Mouse (Mus musculus) c-Kit-positive CD71-positive TER-119-negative erythroid progenitor cells, embryonic 14.5 days (primary cell): Measurements from ENCODE around the gene Ssb.

Experiments used
- DNase-seq: peaks from one replicate; pipeline ENCODE4 v3.0.0-alpha.2; 2013; ENCODE audit warnings: low read depth

The Ssb gene

GRCm38 (mm10) chr2:69861485-69862091 lies at the start of gene Ssb:
Gene Ssb, plus strand, starts transcription at chr2:69861562.
- peak; percentile 90 for DNase-seq

- DNase-seq, result peak; percentile 61
Measured at GRCm38 (mm10) chr2:69816575-69816974, 44.8 kb upstream of the Ssb start.

- peak; percentile 72 for DNase-seq
Measured at GRCm38 (mm10) chr2:69818350-69819085, 42.8 kb upstream of the Ssb start.

- DNase-seq, result no peak
Measured at GRCm38 (mm10) chr2:69820201-69820600, 41.2 kb upstream of the Ssb start.

GRCm38 (mm10) chr2:69821711-69822110 lies 39.7 kb upstream of the Ssb start, which contains the start of gene Klhl23:
Gene Klhl23, plus strand, starts transcription at chr2:69821944.
- DNase-seq, result no peak

- DNase-seq, result no peak
Measured at GRCm38 (mm10) chr2:69822361-69823128, 38.8 kb upstream of the Ssb start.

GRCm38 (mm10) chr2:69823129-69823677 lies 38.2 kb upstream of the Ssb start:
- no peak for DNase-seq

GRCm38 (mm10) chr2:69825898-69826297 lies 35.5 kb upstream of the Ssb start:
- no peak for DNase-seq

- DNase-seq, result no peak
Measured at GRCm38 (mm10) chr2:69826380-69826779, 35.0 kb upstream of the Ssb start.

- DNase-seq, result no peak
Measured at GRCm38 (mm10) chr2:69828031-69828430, 33.3 kb upstream of the Ssb start.

GRCm38 (mm10) chr2:69829680-69830079 lies 31.7 kb upstream of the Ssb start:
- no peak for DNase-seq

- no peak for DNase-seq
Measured at GRCm38 (mm10) chr2:69830116-69830515, 31.2 kb upstream of the Ssb start.

GRCm38 (mm10) chr2:69837244-69837967 lies 24.0 kb upstream of the Ssb start:
- DNase-seq, result no peak

GRCm38 (mm10) chr2:69837996-69838395 lies 23.4 kb upstream of the Ssb start:
- DNase-seq, result no peak

- DNase-seq, result no peak
Measured at GRCm38 (mm10) chr2:69838707-69839106, 22.7 kb upstream of the Ssb start.

- no peak for DNase-seq
Measured at GRCm38 (mm10) chr2:69840261-69840660, 21.1 kb upstream of the Ssb start.

- no peak for DNase-seq
Measured at GRCm38 (mm10) chr2:69849215-69849614, 12.1 kb upstream of the Ssb start.

- peak; percentile 48 for DNase-seq
Measured at GRCm38 (mm10) chr2:69851427-69852058, 9.8 kb upstream of the Ssb start.

- peak; percentile 43 for DNase-seq
Measured at GRCm38 (mm10) chr2:69856392-69856791, 5.0 kb upstream of the Ssb start.

GRCm38 (mm10) chr2:69857882-69858281 lies 3.5 kb upstream of the Ssb start:
- DNase-seq, result no peak

GRCm38 (mm10) chr2:69860972-69861452 lies 350 bp upstream of the Ssb start:
- no peak for DNase-seq
